Mouse (Mus musculus) megakaryocyte, adult 5-6 weeks (primary cell): Measurements from ENCODE around the gene Ctdsp2. TPM values are rescaled to one million over a fixed set of nuclear protein-coding genes. Genes with fewer than 3 reads are reported as not detected.

Source experiments
- ATAC-seq: 2 replicates; pipeline ENCODE4 v1.8.0; 2016; ENCODE audit warnings: mild to moderate bottlenecking, inconsistent platforms; ENCODE audit not compliant: poor library complexity, severe bottlenecking
- total RNA-seq, 2 experiments: library from RNA; stranded (forward) in 1 of 2; stranded (reverse) in 1 of 2; fragments of 153-499, 151-499 nt in 1 of 2; fragments of 221-1000, 200-1000 nt in 1 of 2; gene quantifications; 2 replicates each; pipeline versions ENCODE4 v1.2.3 to v1.2.4; 2015 to 2017

Gene Ctdsp2
- total RNA-seq, 2 experiments from 2014 or later = 38.0 to 73.2 TPM

DNA sequence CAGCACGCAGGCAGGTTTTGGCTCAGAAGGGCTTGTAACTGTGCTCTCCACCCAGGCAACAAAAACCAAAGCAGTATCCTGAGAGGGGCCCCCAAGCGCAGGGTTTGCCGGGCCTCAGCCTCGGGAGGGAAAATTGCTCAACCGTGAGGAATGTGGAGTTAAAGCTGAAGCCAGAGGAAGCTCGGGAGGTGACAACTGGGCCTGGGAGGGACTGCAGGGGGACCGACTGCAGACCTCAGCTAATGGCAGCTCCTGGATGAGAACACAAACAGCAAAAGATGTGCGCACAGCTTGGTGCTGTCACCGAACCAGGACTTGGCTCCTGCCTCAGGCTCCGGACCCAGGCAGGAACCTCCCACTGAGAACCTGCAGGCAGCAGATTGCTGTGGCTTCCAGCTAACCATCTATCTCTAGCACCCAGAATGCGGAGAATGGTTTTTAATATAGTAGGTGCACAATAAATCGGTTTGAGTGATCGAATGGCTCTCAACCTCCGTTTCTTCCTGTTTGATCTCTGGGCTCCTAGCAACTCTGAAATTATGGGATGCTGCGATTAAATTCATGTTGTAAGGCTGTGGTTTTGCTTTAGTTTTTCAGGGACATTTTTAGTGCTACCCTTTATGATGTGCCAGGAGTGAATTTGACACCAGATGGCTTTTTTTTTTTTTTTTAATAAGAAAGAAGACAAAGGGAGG is 16.1 kb upstream of the Ctdsp2 start:
- ATAC-seq = no peak

DNA sequence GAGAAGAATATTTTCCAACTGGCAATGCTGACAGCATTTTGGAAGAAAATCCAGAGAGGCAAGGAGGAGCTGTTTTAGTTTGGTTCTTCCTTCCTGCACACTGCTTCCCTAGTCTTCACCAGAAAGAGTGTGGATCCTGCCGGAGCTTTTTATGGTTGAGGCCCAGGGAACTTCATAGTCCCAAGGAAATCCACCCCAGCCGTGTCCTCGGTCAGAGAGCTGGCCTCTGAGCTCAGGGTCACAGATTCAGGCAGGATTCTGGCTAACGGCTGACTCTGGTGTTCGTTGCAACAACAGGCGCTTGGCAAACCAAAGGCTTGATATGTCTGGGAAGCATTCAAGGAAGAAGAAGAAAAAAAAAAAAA is 15.6 kb upstream of the Ctdsp2 start:
- ATAC-seq = no peak

DNA sequence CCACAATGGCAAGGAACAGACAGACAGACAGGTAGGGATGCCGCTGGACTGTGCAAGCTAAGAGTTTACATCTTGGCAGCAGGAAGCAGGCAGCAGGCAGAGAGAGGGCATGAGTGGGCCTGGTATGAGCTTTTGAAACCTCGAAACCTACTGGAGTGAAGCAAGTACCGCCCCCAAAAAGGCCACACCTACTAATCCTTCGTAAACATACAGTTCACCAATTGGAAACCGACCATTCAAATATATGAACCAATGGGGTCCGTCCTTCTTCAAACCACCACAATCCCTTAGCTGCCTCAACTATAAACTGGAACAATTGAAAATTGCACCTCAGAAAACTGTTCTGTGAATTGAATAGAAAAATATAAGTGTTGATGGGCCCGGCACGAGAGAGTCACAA is 14.7 kb upstream of the Ctdsp2 start:
- no peak for ATAC-seq

DNA sequence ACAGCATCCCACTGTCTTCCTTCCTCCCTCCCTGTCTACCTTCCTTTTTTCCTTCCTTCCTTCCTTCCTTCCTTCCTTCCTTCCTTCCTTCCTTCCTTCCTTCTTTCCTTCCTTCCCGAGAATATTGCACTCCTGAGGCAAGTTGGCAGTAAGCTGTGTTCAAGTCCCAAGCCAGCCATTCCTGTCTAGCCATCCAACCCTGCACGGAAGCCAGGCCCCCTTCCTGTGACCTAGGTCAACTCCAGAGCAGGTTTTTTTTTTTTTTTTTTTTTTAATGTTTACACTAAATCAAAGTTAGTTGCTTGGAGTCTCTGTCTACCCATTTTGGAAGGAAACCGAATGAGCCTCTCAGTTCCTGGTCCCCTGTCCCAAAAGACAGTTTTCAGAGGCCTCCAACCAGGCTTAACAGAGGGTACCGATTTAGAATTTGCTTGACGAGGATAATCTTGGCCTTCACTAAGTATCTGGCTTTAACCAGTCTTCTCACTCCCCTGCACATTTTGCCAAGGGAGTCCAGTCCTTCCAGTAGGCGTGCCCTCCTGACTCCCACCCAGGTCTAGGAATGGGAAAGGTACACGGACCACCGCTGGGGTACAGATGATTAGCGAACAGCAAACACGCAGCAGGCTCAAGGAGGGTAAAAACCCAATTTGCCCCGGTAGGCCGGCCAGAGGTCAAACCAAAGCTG is 7.0 kb upstream of the Ctdsp2 start:
- ATAC-seq = no peak

DNA sequence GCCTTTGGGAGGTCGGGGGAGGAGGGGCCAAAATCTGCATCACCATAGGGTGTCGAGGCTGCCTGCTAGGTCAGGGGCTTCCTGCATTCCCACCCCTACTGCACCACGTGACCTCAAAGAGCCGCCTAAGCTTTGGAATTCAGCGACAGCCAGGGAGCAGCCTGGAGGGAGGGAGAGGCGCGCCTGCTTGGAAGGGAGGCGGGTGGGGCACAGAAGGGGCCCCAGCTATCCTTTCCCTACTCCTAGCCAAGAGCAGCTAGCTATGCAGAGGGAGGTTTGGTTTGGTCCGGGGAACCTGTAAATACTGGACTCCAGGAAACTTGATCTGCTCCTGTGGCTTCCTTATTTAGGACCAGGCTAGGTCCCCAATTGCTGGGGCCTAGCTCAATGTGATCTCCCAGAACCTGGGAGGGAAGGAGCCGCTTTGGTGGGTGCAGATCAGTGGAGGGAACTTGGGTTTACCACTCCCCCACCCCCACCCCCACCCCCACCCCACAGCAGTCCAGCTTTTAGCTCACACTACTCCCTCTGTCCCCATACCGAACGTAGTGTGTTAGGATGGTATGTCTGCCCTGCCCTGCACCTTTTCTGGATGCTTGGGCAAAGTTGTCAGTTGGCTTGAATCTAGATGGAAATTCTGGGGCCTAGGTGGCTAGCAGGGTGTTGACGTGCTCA is 6.3 kb upstream of the Ctdsp2 start:
- no peak for ATAC-seq

DNA sequence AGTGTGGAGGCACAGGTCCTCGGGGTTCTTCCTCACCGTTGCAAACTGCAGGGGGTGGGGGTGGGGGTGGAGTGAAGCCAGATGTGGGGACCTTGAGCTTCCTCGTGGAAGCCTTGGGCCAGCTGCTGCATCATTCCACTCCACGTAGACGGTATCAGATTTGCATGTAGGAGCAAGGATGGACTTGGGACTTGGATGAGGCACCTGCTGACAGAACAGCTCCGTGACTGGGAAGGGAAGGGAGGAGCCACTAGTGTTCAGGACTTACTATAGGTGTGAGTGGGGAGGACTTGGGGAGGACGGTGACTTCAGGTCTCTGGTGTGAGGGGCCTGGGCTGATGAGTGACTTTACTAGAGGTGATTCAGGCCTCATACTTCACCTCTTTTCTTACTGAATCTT is 5.5 kb upstream of the Ctdsp2 start:
- ATAC-seq = no peak

DNA sequence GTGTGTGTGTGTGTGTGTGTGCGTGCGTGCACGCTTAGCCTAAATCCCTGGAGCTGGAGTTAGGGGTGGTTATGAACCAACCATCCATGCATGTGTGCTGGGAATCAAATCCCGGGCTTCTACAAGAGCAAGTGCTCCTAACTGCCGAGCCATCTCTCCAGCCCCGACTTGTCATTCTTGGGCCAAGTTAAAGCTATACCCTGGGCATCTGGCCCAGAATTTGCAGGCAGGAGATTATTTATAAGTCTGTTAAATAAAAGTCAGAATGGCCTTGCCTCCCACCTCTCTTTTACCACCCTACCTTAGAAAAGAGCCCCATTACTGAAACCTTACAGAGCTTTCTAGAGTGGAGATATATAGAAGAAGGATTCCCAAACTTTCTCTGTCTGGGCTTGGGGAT is 2.8 kb upstream of the Ctdsp2 start:
- ATAC-seq = no peak

DNA sequence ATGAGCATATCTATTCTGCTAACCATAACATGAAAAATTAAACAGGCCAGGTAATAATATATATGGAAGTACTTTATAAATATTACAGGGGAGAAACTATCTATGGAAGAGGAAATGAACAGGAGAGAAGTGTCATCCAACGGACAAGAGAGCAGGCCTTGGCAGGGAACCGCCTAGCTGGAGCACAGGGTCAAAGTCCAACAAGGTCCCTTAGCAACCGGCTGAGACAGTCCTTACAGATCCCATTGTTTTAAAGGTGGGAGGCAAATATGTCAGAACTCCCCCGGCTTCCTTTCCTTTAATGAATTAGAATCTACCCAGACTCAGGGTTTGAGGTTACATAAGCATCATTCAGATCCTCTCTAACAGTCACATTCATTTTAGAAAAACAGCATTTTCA is 1.4 kb upstream of the Ctdsp2 start:
- no peak for ATAC-seq

DNA sequence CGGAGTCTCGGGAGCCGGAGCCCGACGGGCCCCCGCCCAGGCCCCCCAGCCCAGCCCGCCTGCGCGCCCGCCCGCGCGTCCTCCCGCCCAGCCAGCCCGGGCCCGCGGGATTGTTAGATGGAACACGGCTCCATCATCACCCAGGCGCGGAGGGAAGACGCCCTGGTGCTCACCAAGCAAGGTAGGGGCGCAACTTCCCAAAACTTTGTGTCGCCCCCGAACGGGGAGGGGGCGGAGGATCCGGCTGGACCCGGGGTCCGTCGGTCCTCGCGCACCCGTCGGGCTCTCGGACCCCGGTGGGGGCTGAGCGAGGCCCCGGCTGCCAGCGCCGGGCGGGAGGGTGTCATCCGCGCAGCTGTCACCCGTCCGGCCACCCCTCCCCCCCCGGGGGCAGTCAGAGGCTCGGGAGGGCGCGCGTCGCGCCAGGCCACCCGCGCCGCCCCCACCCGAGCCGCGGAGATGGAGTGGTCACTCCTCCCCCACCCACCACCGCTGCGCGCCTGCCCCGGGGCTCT is 661 bp downstream of the Ctdsp2 start:
- ATAC-seq = peak; percentile 20

DNA sequence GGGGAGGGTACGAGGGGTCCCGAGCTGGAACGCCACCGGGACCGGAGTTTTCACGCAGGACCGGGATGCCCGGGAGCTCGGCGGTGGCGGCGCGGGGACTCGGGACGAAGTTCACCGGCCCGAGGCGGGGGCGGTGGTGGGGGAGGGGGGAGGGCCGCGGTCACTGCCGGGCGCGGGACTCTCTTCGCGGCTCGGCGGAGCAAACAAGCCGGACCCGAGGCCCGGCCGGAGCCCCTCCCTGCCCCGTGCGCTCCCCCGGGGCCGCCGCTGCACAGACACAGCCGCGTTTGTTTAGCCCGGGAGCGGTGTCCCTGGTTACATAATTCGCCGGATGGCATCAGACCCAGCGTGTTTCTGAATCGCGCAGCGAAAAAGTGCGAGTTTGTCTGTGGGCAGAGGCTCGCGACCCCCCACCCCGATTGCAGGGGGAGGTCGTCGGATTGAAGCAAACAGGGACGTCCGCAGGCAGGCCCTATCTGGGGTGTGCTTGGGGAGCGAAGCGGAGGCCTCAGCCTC is 1.2 kb downstream of the Ctdsp2 start:
- 0 out of 2 replicates have a peak, but pooled peaks have one; percentile 11 for ATAC-seq

DNA sequence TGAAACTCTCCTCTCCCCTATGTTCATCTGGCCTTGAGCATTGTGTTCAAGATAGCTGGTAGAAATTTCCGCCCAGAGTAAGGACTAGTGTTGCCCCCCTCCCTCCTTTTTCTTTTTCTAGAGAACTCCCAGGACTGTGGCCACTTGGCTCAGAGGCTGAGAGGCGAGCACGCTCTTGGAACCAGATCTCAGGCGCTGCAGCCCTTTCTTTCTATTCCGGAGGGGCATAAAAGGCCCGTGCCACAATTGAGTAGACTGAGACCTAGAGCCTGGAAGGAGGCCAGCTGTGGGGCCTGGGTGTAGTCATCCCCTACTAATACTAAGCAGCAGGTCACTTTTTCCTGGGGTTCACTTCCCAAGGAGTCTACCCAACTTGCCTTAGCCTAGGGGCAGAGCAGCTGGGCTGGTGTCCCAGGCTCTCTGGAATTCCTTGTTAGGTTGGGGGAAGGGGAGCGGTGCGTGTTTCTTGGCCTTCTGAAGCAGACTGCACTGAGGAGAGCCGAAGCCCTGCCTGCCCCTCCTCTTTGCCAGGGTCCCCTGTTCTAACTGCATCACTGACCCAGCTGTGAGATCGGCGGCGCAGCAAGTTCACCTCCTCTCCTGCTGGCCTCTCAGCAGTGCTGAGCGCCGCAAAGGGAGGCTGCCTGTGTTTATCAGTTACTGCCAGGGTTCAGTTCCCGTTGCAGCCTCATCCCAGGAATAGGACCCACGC is 1.9 kb downstream of the Ctdsp2 start:
- ATAC-seq = no peak

DNA sequence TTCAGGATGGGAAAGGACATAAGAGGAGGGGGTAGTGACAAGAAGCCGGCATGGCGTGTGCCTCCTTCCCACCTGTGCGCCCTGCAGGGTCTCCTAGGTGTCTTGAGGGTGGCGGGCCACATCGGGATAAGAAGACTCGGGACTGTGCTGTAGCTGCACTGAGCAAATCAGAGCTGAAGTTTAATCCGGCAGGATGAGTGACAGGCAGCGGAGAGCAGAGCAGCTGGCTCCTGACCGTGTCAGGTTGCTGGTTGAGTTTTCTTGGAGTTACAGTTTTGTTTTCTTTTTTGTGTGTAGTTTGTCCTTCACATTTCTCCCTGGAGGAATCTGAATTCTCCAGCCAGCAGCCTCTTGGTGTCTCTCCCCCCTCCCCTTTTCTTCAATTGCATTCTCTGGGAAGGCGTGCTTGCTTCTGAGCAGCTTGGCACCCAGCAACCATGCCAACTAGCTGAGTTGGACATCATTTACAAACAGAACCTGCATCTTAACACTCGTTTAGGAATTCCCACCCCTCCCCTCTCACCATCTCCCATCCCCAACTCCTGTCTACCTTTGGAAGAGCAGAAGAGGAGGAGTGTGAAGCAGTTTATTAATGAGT is 2.5 kb downstream of the Ctdsp2 start:
- ATAC-seq = no peak

DNA sequence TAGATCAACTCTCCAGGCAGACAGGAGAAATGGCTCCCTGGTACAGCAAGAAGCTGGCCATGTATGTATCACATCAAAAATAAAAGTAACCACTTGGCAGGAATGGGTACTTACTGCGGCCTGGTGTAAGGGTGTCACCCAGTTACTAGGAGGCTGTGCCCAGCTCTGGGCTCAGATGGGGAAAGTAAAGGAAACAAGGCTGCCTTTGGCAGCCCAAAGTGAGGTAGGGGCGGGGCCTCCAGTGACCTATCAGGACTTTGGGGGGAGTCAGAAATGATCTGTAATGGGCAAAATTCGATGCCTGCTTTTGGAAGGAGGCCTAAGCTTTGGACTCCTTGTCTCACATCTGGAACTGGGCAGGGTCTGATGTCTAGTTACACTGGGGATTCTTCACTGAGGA is 3.2 kb downstream of the Ctdsp2 start:
- ATAC-seq = no peak

DNA sequence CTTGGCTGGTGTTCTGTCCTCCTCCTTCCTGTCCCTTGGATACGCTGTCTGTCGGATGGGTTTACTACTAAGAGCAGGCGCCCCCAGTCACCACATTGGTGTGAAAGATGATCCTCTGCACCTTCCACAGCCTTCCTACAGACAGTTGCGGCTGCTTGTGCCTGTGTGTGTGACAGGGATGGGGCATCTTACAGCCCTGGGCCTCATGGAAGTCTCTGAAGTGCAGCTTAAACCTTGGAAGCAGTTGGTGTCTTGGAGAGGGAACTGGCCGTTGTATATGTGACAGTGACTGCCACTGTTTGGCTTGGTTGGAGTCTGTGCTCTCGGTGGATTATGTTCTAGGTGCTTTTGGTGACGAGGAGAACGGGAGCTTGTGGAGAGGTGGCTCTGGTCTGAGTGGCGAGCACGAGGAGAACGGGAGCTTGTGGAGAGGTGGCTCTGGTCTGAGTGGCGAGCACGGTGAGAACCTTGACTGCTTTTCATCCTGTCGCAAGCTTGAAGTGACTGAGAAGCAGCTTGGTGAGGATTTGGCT is 4.7 kb downstream of the Ctdsp2 start:
- ATAC-seq = no peak

DNA sequence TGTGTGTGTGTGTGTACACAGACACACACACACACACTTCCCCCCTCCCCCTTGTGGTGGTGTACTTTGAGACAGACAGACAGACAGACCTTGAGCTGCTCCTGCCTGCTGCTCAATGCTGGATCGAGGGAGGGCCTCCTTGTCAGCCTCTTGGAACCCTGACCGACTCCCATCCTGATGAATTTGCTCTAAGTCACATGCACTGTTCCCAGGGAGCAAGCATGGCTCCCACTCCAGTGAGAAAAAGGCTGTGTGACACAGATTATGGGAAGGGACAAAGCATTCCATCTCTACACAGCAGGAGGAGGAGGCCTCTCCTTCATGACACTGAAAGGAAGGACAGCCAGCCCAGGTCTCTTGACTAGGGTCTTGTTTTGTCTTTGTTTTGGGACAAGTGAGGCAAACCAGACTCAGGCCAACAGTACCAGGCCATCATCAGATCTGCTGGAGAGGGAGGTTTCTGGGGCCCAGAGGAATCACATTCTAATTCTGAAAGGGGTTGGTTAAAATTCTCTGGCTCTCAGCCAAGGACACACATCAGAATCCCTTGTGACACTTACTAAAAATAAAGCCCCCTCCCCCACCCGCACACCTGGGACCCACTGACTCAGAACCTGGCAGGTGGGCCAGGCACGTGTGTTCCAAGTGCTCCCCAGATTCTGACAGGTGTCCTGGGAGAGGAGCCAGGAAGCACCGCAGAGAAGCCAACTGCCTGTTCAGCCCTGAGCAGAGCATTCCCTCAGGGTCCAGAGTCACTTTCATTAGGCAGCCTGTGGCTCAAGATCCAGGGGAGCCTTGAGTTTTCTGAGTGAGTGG is 5.9 kb downstream of the Ctdsp2 start:
- ATAC-seq = no peak

DNA sequence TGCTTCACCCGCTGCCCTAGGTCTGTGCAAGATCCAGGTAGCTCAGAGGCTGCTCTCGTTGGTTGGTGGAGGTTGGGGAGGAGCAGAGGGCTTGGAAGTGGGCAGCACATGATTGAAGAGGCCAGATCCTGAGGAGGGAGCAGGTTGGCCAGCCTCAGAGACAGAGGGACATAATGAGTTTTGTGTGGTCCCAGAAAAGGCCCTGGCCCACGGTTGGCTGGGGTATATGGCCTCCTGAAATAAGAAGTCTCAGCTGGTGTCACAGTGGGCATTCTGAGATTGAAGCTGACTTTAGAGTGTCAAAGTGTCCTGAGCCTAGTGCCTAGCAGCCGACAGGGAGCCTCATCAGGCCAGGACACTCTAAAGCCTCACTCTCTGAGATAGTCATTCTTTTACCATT is 6.6 kb downstream of the Ctdsp2 start:
- ATAC-seq = no peak

DNA sequence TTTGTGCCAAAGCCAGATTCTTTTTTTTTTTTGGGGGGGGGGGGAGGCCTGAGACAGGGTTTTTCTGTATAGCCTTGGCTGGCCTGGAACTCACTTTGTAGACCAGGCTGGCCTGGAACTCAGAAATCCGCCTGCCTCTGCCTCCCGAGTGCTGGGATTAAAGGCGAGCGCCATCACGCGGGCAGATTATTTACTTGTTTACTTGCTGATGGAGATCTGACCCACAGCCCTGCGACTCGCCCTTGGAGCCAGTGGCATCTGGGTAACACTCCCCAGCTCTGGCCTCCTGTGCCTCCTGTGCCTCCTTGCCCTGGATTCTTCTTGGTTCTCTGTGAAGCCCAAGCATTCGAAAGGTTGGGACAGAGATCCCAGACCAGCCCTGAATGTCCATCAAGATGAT is 7.1 kb downstream of the Ctdsp2 start:
- no peak for ATAC-seq

DNA sequence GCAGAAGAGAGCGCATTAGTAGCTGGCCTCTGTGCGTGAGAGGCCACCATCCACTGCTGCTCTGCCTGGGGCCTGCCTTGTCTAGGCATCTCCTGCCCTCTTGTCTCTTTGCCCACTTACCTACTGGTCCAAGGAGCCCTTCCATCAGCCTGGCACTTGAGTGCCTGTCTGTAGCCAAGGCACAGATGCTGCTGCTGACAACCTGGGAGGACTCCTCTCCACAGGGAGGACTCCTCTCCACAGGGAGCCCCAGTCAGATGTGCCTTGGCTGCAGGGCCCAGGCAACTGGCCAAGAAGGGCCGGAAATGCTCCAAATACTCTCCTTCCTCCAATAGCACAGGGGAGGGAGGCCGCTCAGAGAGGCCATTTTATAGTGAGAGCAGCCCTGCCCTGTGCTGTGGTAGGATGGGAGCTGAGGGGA is 8.0 kb downstream of the Ctdsp2 start:
- peak; percentile 52 for ATAC-seq
